Mouse (Mus musculus): ENCODE data around the gene Cryzl2.

Cryzl2 gene

DNA sequence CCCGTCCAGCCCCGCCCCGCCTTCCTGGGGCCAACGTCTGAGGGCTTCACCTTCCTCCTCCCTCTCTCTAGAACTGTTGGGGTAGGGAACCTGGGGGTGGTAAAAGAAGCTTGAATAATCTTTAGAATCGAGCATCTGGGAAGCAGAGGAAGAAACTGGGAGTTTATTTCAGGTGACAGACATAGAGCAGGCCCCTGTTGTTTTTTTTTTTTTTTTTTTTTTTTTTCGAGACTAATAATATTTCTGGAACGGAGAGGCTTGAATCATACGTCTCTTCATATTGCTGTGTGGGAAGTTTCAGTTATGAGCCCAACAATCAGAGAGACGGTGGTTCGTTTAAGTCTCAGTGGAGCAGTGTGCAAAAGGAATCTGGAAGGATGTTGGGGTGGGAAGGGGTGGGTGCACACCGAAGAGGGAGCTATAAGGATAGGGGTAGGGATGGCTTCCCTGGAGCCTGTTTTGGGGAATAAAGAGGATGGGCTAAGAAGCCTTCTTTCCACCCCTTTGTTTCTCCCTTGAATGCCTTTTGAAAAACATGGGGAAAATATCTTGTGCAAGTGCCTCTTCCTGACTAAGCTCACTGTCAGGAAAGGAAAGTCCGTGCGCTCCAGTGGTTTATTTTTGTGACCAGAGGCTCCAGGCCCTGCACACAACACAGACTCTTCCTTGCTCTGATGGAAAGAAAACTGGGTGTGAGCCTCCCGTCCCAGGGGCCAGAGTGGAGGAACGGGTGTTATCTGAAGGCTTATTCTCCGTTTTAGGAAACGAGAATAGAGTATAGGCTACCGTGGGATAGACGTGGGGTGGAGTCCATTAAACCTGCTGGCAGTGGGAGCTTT is 14.4 kb upstream of the Cryzl2 start:
- no peak for DNase-seq

DNA sequence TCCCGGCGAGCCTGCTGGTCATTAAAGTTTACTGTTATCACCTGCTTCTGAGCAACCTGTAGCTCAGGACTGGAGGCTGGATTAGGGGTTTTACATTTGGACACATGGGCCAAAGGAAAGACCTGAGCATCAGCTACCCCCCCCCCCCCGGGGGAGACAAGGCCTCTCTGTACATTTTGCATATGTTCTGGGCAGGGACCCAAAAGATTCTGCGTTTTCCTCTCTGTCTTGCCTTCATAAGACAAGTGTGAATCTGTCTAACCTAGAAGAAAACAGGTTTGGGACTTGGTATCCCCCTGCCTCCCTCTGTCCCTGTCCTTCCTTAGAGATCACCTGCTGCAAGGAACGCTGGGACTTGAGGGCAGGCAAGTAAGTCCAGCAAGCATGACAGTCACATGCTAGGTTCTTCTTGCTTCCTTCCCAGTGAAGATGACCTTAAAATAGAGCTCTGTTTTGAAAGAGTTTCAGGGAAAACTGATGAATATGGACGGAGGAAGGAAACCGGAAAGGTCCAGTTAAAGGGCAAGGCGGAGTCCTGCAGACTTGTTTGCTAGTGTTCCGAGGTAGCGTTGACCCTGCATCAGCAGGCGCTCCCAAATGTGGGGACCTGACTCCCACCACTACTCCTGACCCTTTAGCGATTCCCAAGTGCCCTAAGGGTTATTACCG is 13.6 kb upstream of the Cryzl2 start:
- DNase-seq: no peak

DNA sequence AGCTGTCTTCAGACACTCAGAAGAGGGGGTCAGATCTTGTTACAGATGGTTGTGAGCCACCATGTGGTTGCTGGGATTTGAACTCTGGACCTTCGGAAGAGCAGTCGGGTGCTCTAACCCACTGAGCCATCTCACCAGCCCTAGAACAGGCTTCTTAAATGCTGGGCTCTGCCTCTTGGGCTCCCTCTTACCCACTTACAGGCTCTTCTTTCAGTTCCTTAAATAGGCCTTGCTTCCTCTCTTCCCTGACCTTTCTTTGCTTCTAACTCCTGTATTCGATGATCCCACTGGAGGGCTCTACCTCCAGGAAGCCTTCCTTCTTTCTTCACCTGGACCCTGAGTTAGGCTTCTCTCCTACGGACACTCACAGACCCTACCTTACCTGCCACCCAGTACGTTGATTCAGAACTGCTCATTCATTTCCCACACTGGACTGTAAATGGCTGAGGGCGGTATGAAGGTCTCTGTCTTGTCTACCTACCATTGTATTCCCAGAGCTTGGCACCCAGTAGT is 12.9 kb upstream of the Cryzl2 start:
- DNase-seq: no peak

DNA sequence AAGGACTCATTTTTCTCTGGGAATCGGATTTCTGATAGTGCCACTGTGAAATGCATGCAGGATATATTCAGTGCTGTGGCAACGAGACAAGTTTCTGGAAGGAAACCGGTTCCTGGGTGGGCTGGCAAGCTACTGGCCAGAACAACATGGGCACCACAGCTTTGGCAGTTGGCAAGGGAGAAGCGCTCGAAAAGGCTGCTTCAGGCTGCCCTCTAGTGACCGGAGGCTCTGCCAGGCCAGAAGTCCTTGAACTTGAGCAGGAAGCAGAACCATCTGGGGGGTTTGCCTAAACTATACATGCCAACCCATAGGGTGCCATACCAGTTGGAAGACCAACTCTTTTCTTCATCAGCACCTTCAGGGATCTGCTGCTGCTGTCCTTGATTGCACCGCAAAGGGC is 12.1 kb upstream of the Cryzl2 start:
- DNase-seq: peak; percentile 89

DNA sequence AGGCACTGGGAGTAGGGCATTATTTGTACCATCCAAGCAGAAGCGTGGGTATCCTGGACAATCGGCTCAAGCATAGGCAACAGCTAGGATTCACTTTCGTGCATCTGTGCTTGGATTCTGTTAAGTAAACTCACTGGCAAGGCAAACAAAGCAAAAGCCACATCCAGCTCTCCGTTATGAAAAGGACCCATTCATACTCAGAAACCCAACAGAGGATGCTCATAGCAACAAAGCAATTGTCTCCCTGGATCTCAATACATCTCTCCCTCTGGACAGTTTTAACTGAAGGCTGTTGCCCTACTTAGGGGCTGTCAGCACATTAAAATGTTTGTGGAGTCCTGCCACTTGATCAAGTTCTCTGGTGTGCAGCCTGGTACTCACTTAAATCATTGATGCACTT is 11.2 kb upstream of the Cryzl2 start:
- DNase-seq: peak; percentile 52

DNA sequence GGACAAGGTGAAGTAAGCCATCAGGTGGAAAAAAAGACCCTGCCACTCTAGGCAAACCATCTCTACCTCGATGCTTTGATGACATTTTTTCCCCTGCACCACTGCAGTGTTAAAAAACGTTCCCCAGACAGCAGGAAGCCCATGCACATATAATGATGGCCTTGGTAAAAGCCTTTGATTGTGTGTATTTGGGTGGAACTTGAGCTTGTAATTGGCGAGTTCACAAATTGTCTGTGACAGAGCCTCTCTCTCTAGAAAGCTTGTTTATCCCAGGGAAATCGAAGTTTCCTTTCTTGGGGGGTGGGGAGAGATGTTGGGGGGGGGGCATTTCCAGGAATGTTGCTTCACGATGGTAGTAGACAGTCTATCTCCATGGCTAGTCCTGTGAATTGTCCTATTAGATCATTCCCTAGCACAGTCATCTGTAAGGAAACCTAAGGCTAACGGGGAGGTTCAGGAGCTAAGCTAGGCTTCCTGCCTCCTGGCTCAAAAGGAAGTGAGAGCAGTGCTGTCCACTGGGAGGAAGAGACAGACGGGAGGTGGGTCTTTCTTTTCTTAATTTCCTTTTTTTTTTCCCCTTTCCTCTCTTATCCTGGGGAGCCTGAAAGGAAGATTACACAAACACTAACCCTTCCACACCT is 10.1 kb upstream of the Cryzl2 start:
- no peak for DNase-seq

DNA sequence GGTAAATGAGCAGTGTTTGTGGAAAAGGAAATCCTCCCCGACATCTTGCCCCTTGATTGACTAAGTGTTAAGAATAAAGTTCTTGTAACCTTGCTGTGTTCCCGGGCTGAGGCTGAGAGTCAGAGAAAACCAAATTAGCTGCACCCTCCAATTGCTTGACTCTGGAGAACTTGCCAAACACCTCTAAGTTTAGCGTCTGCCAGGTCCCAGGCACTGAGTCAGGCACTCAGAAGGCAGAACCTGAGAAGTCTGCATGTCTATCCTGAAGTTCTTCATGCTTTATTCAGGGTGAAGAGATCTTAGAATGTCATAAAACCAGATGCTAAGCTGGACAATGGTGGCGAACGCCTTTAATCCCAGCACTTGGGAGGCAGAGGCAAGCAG is 9.6 kb upstream of the Cryzl2 start:
- no peak for DNase-seq

DNA sequence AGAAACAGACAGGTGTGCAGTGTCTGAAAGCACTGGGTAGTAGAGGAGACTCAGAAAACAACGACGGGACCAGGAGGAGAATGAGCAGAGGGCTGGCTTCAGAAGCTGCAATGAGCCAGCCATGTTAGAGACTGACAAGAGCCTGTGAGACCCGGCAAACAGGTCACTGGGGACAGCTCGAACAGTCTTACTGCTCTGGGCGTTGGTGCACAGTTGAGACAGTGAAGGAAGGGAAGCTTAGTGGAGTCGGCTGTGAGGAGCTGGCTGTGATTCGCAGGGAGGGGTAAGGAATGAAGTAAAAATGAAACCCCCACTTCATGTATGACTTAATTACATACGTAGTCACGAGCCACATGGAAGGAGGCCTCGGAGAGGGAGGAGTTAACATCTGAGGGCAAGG is 8.8 kb upstream of the Cryzl2 start:
- no peak for DNase-seq

DNA sequence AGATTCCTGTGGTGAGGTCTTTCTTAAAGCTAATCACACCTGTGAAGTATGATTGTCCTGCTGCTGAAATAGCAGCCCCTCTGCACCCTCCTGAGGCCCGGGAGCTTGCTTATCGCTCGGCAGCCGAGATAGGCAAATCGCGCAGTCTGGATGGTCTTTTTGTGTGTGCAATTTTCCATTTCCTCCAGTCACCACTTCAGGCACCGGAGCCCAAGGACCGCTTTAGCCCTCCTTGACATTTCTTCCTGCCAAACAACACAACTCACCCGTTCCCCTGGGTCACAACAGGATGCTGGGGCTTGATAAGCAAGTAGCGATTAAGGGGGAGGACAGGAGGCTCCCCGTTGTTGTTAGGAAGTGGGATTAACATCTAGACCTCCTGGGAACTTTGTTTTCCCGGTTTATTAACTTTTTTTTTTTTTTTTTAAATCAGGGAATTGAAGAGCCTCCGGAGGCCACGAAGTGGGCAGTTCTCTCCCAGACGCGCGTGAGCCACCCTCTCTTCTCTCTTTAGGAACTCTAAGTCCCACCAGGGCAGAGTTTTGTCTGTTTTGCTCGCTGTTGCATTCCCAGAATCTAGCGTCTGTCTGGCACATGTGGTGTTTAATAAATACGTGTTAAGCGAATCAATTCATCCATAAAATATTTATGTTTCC is 8.3 kb upstream of the Cryzl2 start:
- no peak for DNase-seq

DNA sequence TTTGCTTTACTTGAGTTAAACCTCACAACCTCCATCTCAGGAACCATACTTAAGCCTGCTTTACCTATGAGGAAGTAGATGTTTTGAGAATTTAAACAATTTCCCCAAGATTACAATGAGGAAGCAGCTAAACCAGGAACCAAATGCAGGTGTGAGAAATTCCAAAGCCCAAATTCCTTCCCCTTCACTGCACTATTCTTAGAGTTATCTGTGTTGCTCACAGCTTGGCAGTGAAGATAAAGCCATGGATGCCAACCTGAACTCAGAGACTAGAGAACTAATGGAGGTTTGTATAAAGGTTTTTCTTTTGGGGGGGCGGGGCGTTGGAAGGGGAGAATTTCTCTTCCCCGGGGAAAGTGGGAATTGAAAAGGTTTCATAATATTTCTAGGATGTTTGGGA is 6.1 kb upstream of the Cryzl2 start:
- DNase-seq: no peak

DNA sequence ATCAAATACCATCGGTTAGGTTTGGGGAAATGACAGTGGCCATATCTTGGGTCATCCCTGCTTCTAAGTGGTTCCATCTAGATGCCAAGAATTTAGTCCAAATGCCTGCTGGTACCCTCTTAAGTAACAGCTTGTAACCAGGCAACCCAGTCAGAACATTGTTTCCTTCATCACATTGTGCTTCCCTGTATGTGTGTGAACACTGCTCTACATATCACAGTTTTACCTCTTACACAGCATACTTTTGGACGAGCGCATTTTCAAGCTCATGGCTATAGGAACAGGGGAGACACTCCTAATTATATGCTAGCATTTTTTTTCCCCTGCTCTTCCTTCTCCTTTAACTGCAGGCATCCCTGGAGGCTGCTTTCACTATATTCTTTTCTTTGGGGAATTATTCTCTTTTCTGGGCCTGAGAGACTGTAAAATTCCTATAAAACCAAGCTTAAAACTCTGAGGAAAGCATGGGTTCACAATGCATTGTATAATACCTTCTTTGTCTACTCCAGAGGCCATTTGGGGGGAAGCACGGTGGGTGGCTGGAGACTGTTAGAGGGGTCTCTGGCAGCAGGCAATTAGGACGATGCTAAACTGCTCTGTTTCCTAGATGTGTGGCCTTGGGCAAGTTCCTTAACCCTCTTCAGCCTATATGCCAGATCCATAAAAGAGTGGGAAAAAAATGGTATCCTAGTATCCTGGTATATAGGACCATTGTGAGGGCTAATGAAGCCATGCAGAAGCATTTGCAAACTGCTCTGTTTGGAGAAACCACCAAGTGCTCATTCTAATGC is 5.4 kb upstream of the Cryzl2 start:
- DNase-seq: no peak

DNA sequence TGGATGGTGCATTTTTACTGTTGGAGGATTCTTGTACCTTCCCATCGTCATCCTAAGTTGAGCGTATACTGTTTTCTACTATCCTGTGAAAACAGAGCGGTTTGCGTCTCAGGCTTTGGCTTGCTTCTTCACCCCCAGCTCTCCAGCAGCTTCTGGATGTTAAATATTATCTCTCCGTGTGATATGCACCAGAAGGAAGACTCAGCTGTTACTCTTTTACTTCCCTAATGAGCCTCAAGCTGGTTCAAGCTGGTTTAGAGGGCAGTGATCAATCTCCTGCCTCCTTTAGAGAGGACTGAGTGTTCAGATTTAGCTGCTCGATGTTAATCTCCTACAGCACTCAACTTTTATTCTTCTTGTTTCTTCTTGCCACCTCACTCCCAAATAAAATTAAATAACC is 3.5 kb upstream of the Cryzl2 start:
- DNase-seq: no peak

DNA sequence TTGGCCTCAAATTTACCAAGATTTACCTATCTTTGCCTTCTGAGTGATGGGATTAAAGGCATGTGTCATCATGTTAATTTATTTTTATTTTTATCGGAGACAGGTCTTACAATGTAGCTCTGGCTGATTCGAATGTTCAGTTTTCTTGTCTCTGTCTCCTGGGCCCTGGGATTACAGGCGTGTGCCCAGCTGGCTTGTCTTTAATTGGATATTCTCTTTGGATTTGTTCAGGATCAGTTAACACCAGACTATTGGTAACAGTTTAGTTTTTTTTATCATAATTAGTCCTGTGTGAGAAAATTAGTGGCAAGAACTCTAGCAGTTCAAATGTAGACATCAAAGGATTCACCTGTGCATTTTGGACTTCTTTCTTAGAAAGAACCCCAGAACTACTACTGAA is 588 bp upstream of the Cryzl2 start:
- DNase-seq: no peak

DNA sequence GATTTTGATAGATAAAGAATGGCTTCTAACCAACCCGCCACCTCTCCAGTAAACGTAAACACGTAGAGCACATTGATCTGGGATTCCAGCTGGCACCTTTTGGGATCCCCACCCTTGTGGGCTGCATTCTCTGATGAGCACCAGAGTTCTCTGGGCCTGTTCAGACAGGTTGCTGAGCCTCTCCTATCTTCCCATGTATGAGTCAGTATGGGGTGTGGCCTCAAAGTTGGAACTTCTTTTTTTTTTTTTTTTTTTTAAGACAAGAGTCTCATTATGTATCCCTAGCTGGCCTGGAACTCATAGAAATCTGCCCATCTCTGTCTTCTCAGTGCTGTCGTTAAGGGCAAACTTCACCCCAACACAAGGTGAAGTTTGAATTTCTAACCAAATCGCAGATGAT is 1.5 kb downstream of the Cryzl2 start:
- DNase-seq: no peak

DNA sequence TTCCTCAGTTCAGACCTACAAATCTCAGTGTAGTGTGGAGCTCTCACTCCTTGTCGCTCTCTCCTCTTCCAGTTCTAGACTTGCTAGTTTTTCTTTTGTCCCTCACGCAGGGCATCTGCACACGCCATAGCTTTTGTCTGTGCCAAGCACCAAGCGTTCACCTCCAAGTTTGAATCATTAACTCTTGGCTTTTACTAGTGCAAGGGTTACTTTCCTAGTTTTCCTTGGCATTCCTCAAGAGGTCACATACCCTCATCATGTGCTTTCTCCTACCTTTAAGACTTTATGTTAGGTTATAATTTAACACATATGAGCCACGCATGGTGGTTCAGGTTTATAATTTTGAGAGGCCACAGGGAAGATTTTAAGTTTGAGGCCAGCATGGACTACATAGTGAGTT is 2.9 kb downstream of the Cryzl2 start:
- no peak for DNase-seq

DNA sequence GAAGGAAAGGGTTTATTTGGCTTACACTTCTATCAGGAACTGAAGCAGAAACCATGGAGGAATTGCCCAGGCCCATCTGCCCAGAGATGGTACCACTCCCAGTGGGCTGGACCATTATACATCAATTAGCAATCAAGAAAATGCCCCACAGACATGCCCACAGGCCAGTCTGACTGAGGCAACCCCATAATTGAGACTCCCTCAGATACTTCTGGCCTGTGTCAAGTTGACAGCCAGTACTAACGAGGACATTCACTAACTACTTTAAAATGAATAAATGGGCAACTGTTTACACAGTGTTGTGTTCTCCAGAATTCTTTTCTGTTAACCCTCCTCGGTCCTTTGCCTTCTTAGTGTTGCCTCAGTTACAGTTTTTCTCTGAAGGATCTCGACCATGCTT is 4.0 kb downstream of the Cryzl2 start:
- DNase-seq: no peak

DNA sequence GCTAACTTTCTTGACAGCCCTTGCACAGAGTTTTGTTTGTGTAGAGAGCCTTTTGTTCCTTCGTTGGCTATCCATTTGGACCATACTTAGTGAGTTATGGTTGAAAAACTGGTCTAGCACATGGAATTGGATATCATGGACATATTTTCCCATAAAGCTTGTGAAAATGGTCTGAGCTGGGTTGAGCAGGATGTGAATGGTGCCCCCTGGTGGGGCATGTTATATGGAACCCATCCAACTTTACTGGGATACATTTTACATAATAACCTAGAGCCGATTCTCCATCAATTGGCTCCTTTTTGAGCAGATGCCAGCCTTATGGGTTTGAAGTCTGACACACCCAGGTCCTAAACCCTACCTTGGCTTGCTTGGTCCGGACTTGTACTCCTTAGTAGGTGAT is 6.8 kb downstream of the Cryzl2 start:
- peak; percentile 67 for DNase-seq

DNA sequence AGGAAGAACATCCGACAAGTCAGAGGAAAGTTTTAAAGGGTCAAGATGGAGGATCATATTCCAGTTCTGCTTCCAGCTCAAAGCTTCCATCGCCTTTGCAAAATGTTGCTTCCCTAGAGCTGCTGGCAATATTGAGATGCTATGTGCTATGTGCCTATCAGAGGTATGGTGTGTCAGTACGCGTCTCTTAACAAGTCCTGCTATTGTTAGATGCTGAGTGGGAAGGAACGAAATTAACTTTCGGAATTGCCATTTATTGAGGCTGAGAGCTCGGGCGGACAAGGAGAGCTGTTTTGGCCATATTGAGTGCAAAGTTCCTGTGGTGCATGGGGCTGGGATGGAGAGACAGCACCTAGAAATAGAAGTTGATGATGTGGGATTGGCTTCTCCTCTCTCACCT is 9.5 kb downstream of the Cryzl2 start:
- DNase-seq: no peak

DNA sequence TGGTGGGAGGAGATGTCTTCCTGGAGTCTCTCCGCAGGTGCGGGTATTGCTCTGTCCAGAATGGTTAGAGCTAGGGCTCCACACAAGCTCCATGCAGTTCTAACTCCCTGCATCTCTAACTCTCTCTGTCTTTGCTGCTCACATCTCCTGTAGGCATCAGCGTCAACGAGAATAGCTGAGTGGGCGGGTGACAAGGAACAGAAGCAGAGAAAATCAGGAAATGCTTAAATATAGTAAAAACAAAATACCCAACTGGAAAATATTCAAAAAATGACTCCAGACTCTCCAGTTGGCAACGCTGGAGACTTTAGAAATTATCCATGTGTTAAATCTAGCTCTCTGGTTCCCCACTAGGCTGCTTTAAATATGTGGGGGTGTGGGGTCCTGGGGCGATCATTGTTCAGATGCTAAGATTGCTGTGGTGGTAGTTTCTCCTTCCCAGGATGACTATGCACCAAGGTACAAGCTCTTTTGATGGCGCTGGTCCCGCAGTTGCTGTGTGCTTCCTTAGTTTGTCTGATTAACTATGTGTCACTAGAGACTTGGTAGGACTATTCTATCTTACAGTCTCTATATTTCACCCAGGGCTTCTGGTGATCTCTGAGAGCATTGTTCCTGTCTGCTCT is 12.5 kb downstream of the Cryzl2 start:
- DNase-seq: peak; percentile 92

DNA sequence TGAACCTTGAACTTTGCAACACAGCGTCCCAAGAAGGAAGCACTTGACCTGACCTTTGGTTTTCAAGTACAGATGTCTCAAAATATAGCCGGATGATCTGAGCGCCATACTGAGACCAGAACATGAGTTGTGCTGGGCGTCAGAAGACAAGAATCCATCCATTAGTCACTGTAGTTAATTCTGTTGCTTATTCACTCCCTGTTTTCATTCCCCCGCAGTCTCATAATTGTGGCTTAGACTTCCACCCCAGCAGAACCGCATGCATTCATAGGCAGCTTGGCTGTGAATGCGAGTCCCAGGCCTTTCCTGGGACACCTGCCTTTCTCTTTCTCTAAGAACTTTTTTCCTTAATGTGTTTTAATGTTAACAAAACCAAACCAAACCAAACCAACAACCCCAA is 14.3 kb downstream of the Cryzl2 start:
- DNase-seq: no peak

DNA sequence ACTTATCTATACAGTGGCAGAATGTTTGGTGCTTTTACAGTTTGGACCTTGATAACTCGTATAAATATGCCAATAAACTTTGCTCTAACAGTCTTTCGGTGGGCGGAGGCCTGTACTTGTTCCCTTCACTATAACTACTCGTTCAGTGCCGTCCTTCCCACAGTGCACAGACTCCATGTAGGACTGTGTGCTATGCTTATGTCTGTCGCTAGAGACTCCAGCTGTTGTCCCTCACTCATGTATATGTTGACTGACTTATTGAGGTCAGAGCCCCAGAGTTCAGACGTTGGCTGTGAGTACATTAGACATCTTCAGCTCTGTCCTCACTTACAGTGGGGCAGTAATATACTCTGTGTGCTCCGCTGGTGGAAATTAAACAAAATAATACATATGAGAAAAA is 16.5 kb downstream of the Cryzl2 start:
- no peak for DNase-seq

DNA sequence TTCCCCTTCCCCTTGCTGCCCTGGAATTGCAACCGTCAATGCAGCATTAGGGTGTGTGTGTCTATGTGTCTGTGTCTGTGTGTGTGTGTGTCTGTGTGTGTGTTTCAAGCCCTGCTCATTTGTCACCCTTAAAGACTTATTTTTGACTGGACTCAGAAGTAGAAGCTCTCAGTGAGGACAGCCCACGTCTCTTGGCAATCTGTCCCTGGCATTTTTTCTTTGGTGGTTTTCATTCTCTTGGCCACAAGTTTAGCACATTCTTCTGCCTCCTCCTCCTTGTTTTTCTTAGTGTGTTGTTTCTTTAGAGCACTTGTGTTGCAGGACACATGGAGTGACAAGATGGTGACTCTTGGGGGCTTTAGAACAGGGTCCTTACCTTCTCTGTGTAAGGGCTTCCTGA is 17.9 kb downstream of the Cryzl2 start:
- DNase-seq: no peak
